Mouse (Mus musculus) liver, embryonic 12.5 days (tissue): ENCODE measurements around the gene Phyhd1. TPM values are rescaled to one million over a fixed set of nuclear protein-coding genes. Genes with fewer than 3 reads are reported as not detected.

Source experiments
- ATAC-seq: fragments of 200-750 bp; cut with Nextera tagmentation; 2 replicates; pipeline ENCODE4 v1.8.0; 2017; ENCODE audit warnings: moderate number of reproducible peaks, mild to moderate bottlenecking, moderate library complexity
- H3K27ac ChIP-seq: fragments of 300-500 bp; sonication (generic); 2 replicates; pipeline ENCODE4 v1.5.1; 2016; ENCODE audit warnings: mild to moderate bottlenecking
- H3K27me3 ChIP-seq: fragments of 300-500 bp; sonication (generic); replicated peaks from 2 replicates; pipeline ENCODE4 v1.6.1; 2016; ENCODE audit warnings: mild to moderate bottlenecking, moderate library complexity
- H3K36me3 ChIP-seq: fragments of 300-500 bp; sonication (generic); 2 replicates; pipeline ENCODE4 v1.6.1; 2016; ENCODE audit warnings: mild to moderate bottlenecking, moderate library complexity
- H3K4me1 ChIP-seq: fragments of 300-500 bp; sonication (generic); 2 replicates; pipeline ENCODE4 v1.6.1; 2016
- H3K4me2 ChIP-seq: fragments of 300-500 bp; sonication (generic); 2 replicates; pipeline ENCODE4 v1.6.1; 2016; ENCODE audit warnings: mild to moderate bottlenecking, moderate library complexity
- H3K4me3 ChIP-seq: fragments of 300-500 bp; sonication (generic); 2 replicates; pipeline ENCODE4 v1.5.1; 2016; ENCODE audit warnings: mild to moderate bottlenecking, moderate library complexity
- H3K9ac ChIP-seq: fragments of 300-500 bp; sonication (generic); 2 replicates; pipeline ENCODE4 v1.6.1; 2016; ENCODE audit warnings: mild to moderate bottlenecking, moderate library complexity
- H3K9me3 ChIP-seq: fragments of 300-500 bp; sonication (generic); replicated peaks from 2 replicates; pipeline ENCODE4 v1.6.1; 2016; ENCODE audit warnings: mild to moderate bottlenecking, moderate library complexity
- WGBS: fragments of 180-500 bp; shearing (Covaris S2); methylation state at CpG from one replicate; pipeline ENCODE4 v1.1.7; 2016; ENCODE audit not compliant: insufficient replicate concordance; 5-methylcytosine and 5-hydroxymethylcytosine counted together
- polyA plus RNA-seq: library from polyadenylated mRNA; unstranded; fragments of >200 nt; fragmentation: Nextera tagmentation; extraction: Ambion mirVana; gene quantifications from 2 replicates; pipeline ENCODE4 v1.2.1, GENCODE M21; 2016

Phyhd1 gene
- polyA plus RNA-seq, 1 experiment from 2014 or later: 7.4 TPM

GRCm38 (mm10) chr2:30244595-30245178 is 21.3 kb upstream of the Phyhd1 start:
- peaks cover 44% of the 10 kb centered on the region for H3K4me1 ChIP-seq
- no peak overlapping the region for H3K4me3 ChIP-seq
- no peaks in the 10 kb centered on the region for H3K9me3 ChIP-seq
- H3K4me2 ChIP-seq: no peak overlapping the region
- H3K9ac ChIP-seq: no peak overlapping the region
- H3K27me3 ChIP-seq: no peaks in the 10 kb centered on the region
- 0 out of 2 replicates have a peak, but pooled peaks have one; percentile 14 for ATAC-seq
- peaks cover 91% of the 10 kb centered on the region for H3K36me3 ChIP-seq
- WGBS: 74% methylated on average over 7 of the region's 7 CpGs
- no peak overlapping the region for H3K27ac ChIP-seq

- peaks cover 45% of the 10 kb centered on the region for H3K4me1 ChIP-seq
- no peak overlapping the region for H3K4me2 ChIP-seq
- peaks cover 84% of the 10 kb centered on the region for H3K36me3 ChIP-seq
- no peak overlapping the region for H3K9ac ChIP-seq
- H3K9me3 ChIP-seq: no peaks in the 10 kb centered on the region
- 84% methylated on average over 5 of the region's 5 CpGs for WGBS
- no peaks in the 10 kb centered on the region for H3K27me3 ChIP-seq
- H3K4me3 ChIP-seq: no peak overlapping the region
- ATAC-seq: no peak
- H3K27ac ChIP-seq: no peak overlapping the region
Measured at GRCm38 (mm10) chr2:30247036-30247435, 19.0 kb upstream of the Phyhd1 start.

GRCm38 (mm10) chr2:30247681-30248080 is 18.3 kb upstream of the Phyhd1 start:
- no peak overlapping the region for H3K27ac ChIP-seq
- no peak overlapping the region for H3K4me3 ChIP-seq
- no peak overlapping the region for H3K4me2 ChIP-seq
- H3K9me3 ChIP-seq: no peaks in the 10 kb centered on the region
- H3K9ac ChIP-seq: no peak overlapping the region
- H3K36me3 ChIP-seq: peaks cover 80% of the 10 kb centered on the region
- H3K4me1 ChIP-seq: peaks cover 45% of the 10 kb centered on the region
- 79% methylated on average over 4 of the region's 4 CpGs for whole genome bisulfite sequencing
- H3K27me3 ChIP-seq: no peaks in the 10 kb centered on the region
- ATAC-seq: no peak

- Histone ChIP-seq H3K27ac (no peak overlapping the region), H3K36me3 (peaks cover 79% of the 10 kb centered on the region), H3K4me3 (no peak overlapping the region), H3K27me3 (no peaks in the 10 kb centered on the region), H3K4me2 (no peak overlapping the region), H3K9ac (no peak overlapping the region), H3K4me1 (peaks cover 53% of the 10 kb centered on the region), H3K9me3 (no peaks in the 10 kb centered on the region)
- no peak for ATAC-seq
- WGBS: 90% methylated on average over 3 of the region's 3 CpGs
Measured at GRCm38 (mm10) chr2:30249182-30249581, 16.8 kb upstream of the Phyhd1 start.

GRCm38 (mm10) chr2:30250166-30251128 is 15.6 kb upstream of the Phyhd1 start:
- ATAC-seq: no peak
- H3K36me3 ChIP-seq: peaks cover 79% of the 10 kb centered on the region
- WGBS: 82% methylated on average over 10 of the region's 10 CpGs
- no peaks in the 10 kb centered on the region for H3K27me3 ChIP-seq
- H3K9me3 ChIP-seq: no peaks in the 10 kb centered on the region
- no peak overlapping the region for H3K4me3 ChIP-seq
- H3K27ac ChIP-seq: no peak overlapping the region
- H3K9ac ChIP-seq: no peak overlapping the region
- no peak overlapping the region for H3K4me2 ChIP-seq
- peaks cover 41% of the 10 kb centered on the region for H3K4me1 ChIP-seq

- Histone ChIP-seq H3K4me1 (peaks cover 35% of the 10 kb centered on the region), H3K27me3 (no peaks in the 10 kb centered on the region), H3K36me3 (peaks cover 80% of the 10 kb centered on the region), H3K9me3 (no peaks in the 10 kb centered on the region), H3K27ac (peak overlapping the region; percentile 17; the same call in 1 of the 2 replicates), H3K4me3 (no peak overlapping the region), H3K4me2 (peak overlapping the region; percentile 40), H3K9ac (peak overlapping the region; percentile 12)
- peak; percentile 81 for ATAC-seq
- WGBS: 55% methylated on average over 5 of the region's 5 CpGs
Measured at GRCm38 (mm10) chr2:30251417-30252104, 14.4 kb upstream of the Phyhd1 start.

GRCm38 (mm10) chr2:30252521-30252920 is 13.5 kb upstream of the Phyhd1 start:
- Histone ChIP-seq H3K9me3 (no peaks in the 10 kb centered on the region), H3K9ac (no peak overlapping the region), H3K4me1 (peaks cover 35% of the 10 kb centered on the region), H3K4me2 (no peak overlapping the region), H3K4me3 (no peak overlapping the region), H3K27me3 (no peaks in the 10 kb centered on the region), H3K36me3 (peaks cover 86% of the 10 kb centered on the region), H3K27ac (peak overlapping the region; percentile 17; the same call in 1 of the 2 replicates)
- WGBS: 74% methylated on average over 3 of the region's 3 CpGs
- ATAC-seq: no peak

GRCm38 (mm10) chr2:30253809-30254208 is 12.2 kb upstream of the Phyhd1 start:
- H3K9me3 ChIP-seq: no peaks in the 10 kb centered on the region
- H3K27me3 ChIP-seq: no peaks in the 10 kb centered on the region
- H3K4me2 ChIP-seq: no peak overlapping the region
- peaks cover 48% of the 10 kb centered on the region for H3K4me1 ChIP-seq
- WGBS: 55% methylated on average over 5 of the region's 5 CpGs
- H3K27ac ChIP-seq: no peak overlapping the region
- no peak overlapping the region for H3K9ac ChIP-seq
- H3K4me3 ChIP-seq: no peak overlapping the region
- H3K36me3 ChIP-seq: peaks cover 87% of the 10 kb centered on the region
- no peak for ATAC-seq

GRCm38 (mm10) chr2:30255631-30256395 is 10.2 kb upstream of the Phyhd1 start:
- H3K36me3 ChIP-seq: peaks cover 87% of the 10 kb centered on the region
- H3K9me3 ChIP-seq: no peaks in the 10 kb centered on the region
- ATAC-seq: no peak
- no peak overlapping the region for H3K9ac ChIP-seq
- H3K4me2 ChIP-seq: no peak overlapping the region
- no peaks in the 10 kb centered on the region for H3K27me3 ChIP-seq
- no peak overlapping the region for H3K4me3 ChIP-seq
- peaks cover 55% of the 10 kb centered on the region for H3K4me1 ChIP-seq
- H3K27ac ChIP-seq: no peak overlapping the region
- WGBS: 91% methylated on average over 42 of the region's 42 CpGs

- ATAC-seq: no peak
- Histone ChIP-seq H3K9ac (0 out of 2 replicates have a peak overlapping the region, but pooled peaks have one; percentile 20), H3K4me2 (no peak overlapping the region), H3K27ac (no peak overlapping the region), H3K4me3 (no peak overlapping the region), H3K4me1 (peaks cover 45% of the 10 kb centered on the region), H3K36me3 (peaks cover 94% of the 10 kb centered on the region), H3K27me3 (no peaks in the 10 kb centered on the region), H3K9me3 (no peaks in the 10 kb centered on the region)
- WGBS: 91% methylated on average over 30 of the region's 30 CpGs
Measured at GRCm38 (mm10) chr2:30256616-30257350, 9.2 kb upstream of the Phyhd1 start.
